Mouse (Mus musculus): Measurements from ENCODE around the gene Ankrd34b. TPM values are rescaled to one million over a fixed set of nuclear protein-coding genes. Genes with fewer than 3 reads are reported as not detected.
A peak's percentile ranks its signal among the peaks of the same experiment; 100 is the strongest.

Gene Ankrd34b
- total and polyA plus RNA-seq, 2 experiments from 2014 or later: 4.8 to 8.1 TPM

- H3K27me3 ChIP-seq (ENCODE audit: insufficient read depth, low read length): no peaks in the 10 kb centered on the region
- WGBS: 89% methylated on average over 3 of the region's 3 CpGs
- H3K36me3 ChIP-seq (ENCODE audit: insufficient read depth, low read length): no peaks in the 10 kb centered on the region
- no peak for TF ChIP-seq CTCF (IDR thresholded peaks at IDR 0.05)
- H3K4me1 ChIP-seq (ENCODE audit: insufficient read depth, low read length): no peaks in the 10 kb centered on the region
- no peak overlapping the region for H3K9ac ChIP-seq (replicated peaks; ENCODE audit: low read length, poor library complexity, severe bottlenecking)
- DNase-seq (ENCODE audit: low spot score) (no peak), ATAC-seq (ENCODE audit: low FRiP score) (no peak)
- no peak overlapping the region for H3K4me2 ChIP-seq (ENCODE audit: low read depth, low read length, poor library complexity, severe bottlenecking)
- H3K27ac ChIP-seq (ENCODE audit: low read depth, low read length): no peak overlapping the region
- no peak overlapping the region for H3K4me3 ChIP-seq (ENCODE audit: low read depth, low read length)
- H3K9me3 ChIP-seq (ENCODE audit: low read length): no peaks in the 10 kb centered on the region
These were observed 22.2 kb upstream of the Ankrd34b start for GRCm38 (mm10) chr13:92403496-92403895.

DNA sequence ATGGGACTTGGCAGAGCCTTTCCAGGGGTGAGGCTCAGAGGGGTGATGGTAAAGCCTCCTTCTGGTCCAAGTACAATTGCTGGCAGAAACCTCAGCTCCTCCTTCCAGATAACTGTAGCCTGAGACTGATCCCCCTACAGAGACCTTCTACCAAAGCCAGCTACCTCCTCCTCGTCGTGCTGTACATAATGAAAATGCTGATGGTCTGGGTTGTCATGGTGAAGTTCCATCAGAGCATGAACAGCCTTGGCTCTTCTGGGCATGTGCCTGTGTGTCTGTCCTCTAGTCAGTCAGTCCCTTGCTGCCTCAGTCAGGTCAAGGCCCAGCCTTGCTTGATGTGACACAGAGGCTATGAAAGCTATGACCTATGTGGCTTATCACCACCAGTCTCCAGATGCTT, 15.2 kb upstream of the Ankrd34b start:
- no peak overlapping the region for H3K4me2 ChIP-seq (ENCODE audit: low read depth, low read length, poor library complexity, severe bottlenecking)
- no peaks in the 10 kb centered on the region for H3K27me3 ChIP-seq (ENCODE audit: insufficient read depth, low read length)
- no peaks in the 10 kb centered on the region for H3K9me3 ChIP-seq (ENCODE audit: low read length)
- no peak for DNase-seq (ENCODE audit: low spot score)
- no peak for ATAC-seq (ENCODE audit: low FRiP score)
- no peak overlapping the region for H3K4me3 ChIP-seq (ENCODE audit: low read depth, low read length)
- no peak for TF ChIP-seq CTCF (IDR thresholded peaks at IDR 0.05)
- no peak overlapping the region for H3K9ac ChIP-seq (replicated peaks; ENCODE audit: low read length, poor library complexity, severe bottlenecking)
- no peaks in the 10 kb centered on the region for H3K4me1 ChIP-seq (ENCODE audit: insufficient read depth, low read length)
- H3K36me3 ChIP-seq (ENCODE audit: insufficient read depth, low read length): no peaks in the 10 kb centered on the region
- 53% methylated on average over 2 of the region's 2 CpGs for WGBS
- H3K27ac ChIP-seq (ENCODE audit: low read depth, low read length): no peak overlapping the region

GRCm38 (mm10) chr13:92419630-92420029, 6.1 kb upstream of the Ankrd34b start:
- H3K4me1 ChIP-seq (ENCODE audit: insufficient read depth, low read length): no peaks in the 10 kb centered on the region
- ATAC-seq (ENCODE audit: low FRiP score) (no peak), DNase-seq (ENCODE audit: low spot score) (no peak)
- no peak overlapping the region for H3K4me3 ChIP-seq (ENCODE audit: low read depth, low read length)
- H3K27me3 ChIP-seq (ENCODE audit: insufficient read depth, low read length): no peaks in the 10 kb centered on the region
- H3K27ac ChIP-seq (ENCODE audit: low read depth, low read length): no peak overlapping the region
- no peak for TF ChIP-seq CTCF (IDR thresholded peaks at IDR 0.05)
- H3K4me2 ChIP-seq (ENCODE audit: low read depth, low read length, poor library complexity, severe bottlenecking): no peak overlapping the region
- 85% methylated on average over 11 of the region's 11 CpGs for WGBS
- no peaks in the 10 kb centered on the region for H3K9me3 ChIP-seq (ENCODE audit: low read length)
- no peak overlapping the region for H3K9ac ChIP-seq (replicated peaks; ENCODE audit: low read length, poor library complexity, severe bottlenecking)
- H3K36me3 ChIP-seq (ENCODE audit: insufficient read depth, low read length): no peaks in the 10 kb centered on the region

- WGBS: 59% methylated on average over 3 of the region's 3 CpGs
- Histone ChIP-seq H3K4me3 (ENCODE audit: low read depth, low read length) (no peak overlapping the region), H3K4me1 (ENCODE audit: insufficient read depth, low read length) (no peaks in the 10 kb centered on the region), H3K27me3 (ENCODE audit: insufficient read depth, low read length) (0 out of 2 replicates have a peak, but pooled peaks cover 5% of the 10 kb centered on the region), H3K27ac (ENCODE audit: low read depth, low read length) (no peak overlapping the region), H3K9ac (replicated peaks; ENCODE audit: low read length, poor library complexity, severe bottlenecking) (no peak overlapping the region), H3K36me3 (ENCODE audit: insufficient read depth, low read length) (no peaks in the 10 kb centered on the region), H3K4me2 (ENCODE audit: low read depth, low read length, poor library complexity, severe bottlenecking) (no peak overlapping the region), H3K9me3 (ENCODE audit: low read length) (no peaks in the 10 kb centered on the region)
- TF ChIP-seq CTCF (IDR thresholded peaks at IDR 0.05): no peak
- DNase-seq (ENCODE audit: low spot score) (no peak), ATAC-seq (ENCODE audit: low FRiP score) (no peak)
These were observed 2.0 kb upstream of the Ankrd34b start for GRCm38 (mm10) chr13:92423711-92424110.

DNA sequence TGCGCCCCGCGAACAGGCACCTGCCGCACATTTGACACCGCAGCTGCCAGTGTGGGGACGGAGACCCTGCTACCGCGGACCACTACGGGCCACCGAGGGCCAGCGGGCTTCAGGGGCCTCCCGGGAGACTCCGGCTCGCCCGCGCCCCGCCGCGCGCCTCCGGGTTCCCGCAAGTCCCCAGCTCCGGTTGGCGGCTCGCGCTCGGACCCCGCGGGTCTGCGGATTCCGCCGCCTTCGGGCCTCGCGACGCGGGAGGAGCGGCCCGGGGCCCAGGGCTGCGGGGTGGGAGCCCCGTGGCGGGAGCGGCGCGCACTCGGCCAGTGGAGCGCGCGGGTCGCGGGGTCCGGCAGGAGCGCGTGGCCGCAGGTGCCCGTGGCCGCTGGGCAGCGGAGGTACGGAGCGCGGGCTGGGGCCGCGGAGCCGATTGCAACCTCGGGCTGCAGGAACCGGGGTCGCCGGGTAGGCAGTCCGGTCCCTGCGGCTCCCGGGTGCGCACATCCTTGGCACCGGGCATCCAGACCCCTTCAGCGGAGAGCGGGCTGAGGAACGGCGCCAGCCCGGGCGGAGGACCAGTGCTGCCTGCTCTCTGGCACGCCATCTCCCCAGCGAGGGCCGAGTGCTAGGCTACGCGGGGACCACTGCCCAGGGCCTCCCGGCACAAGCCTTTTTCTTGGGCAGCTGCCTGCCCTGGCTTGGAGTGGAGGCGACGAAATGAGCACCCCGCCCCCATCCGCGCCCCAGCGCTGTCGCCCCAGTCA, 777 bp downstream of the Ankrd34b start:
- Histone ChIP-seq H3K4me3 (ENCODE audit: low read depth, low read length) (peak overlapping the region; percentile 79), H3K9ac (replicated peaks; ENCODE audit: low read length, poor library complexity, severe bottlenecking) (peak overlapping the region; percentile 70), H3K27ac (ENCODE audit: low read depth, low read length) (no peak overlapping the region), H3K36me3 (ENCODE audit: insufficient read depth, low read length) (no peaks in the 10 kb centered on the region), H3K4me1 (ENCODE audit: insufficient read depth, low read length) (no peaks in the 10 kb centered on the region), H3K9me3 (ENCODE audit: low read length) (no peaks in the 10 kb centered on the region), H3K4me2 (ENCODE audit: low read depth, low read length, poor library complexity, severe bottlenecking) (peak overlapping the region; percentile 96), H3K27me3 (ENCODE audit: insufficient read depth, low read length) (0 out of 2 replicates have a peak, but pooled peaks cover 5% of the 10 kb centered on the region)
- TF ChIP-seq CTCF (IDR thresholded peaks at IDR 0.05): no peak
- peak; percentile 50 for ATAC-seq (ENCODE audit: low FRiP score)
- under 1% methylated on average over 71 of the region's 92 CpGs for WGBS
- DNase-seq (ENCODE audit: low spot score): peak; percentile 48

DNA sequence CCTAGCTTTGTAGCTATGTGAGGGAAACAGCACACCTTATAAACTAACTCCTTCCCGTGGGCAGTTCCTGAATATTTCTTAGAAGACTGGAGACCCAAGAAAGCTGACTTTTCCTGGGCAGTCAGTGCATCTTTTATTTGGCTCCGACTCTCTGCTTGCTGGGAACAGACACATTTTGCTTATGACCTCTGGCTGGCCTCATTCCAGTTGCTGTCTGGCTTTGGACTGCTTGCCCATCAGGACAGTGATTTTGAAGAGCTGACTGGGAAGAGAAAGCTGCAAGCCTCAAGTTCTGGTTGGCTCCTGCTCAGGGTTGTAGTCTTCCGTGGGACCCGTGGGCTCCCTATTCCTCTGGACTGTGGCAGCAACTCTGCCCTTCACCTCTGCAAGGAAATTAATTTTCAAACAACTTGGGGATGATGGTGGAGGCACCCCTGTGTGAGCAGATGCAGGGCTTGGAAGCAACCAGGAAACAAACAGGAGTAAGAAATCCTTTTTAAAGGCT, 1.7 kb downstream of the Ankrd34b start:
- Histone ChIP-seq H3K27ac (ENCODE audit: low read depth, low read length) (no peak overlapping the region), H3K9ac (replicated peaks; ENCODE audit: low read length, poor library complexity, severe bottlenecking) (0 out of 2 replicates have a peak overlapping the region, but pooled peaks have one; percentile 70)
- 50% methylated on average over 4 of the region's 4 CpGs for WGBS

More for the DNA sequence above, 1.7 kb downstream of the Ankrd34b start:
- Histone ChIP-seq H3K9me3 (ENCODE audit: low read length) (no peaks in the 10 kb centered on the region), H3K4me2 (ENCODE audit: low read depth, low read length, poor library complexity, severe bottlenecking) (peak overlapping the region; percentile 96), H3K4me3 (ENCODE audit: low read depth, low read length) (peak overlapping the region; percentile 79), H3K27me3 (ENCODE audit: insufficient read depth, low read length) (0 out of 2 replicates have a peak, but pooled peaks cover 5% of the 10 kb centered on the region), H3K36me3 (ENCODE audit: insufficient read depth, low read length) (no peaks in the 10 kb centered on the region), H3K4me1 (ENCODE audit: insufficient read depth, low read length) (no peaks in the 10 kb centered on the region)
- no peak for ATAC-seq (ENCODE audit: low FRiP score)
- TF ChIP-seq CTCF (IDR thresholded peaks at IDR 0.05): no peak
- peak; percentile 22 for DNase-seq (ENCODE audit: low spot score)

All from midbrain, postnatal 0 days (tissue).